Mouse (Mus musculus) cortical plate, adult 2 months (tissue): Measurements from ENCODE around the gene AC134908.4.

Experiments
- CTCF ChIP-seq: fragments of 200-500 bp; IDR thresholded peaks from 2 replicates; pipeline ENCODE4 v1.5.1; 2011; ENCODE audit warnings: mild to moderate bottlenecking, control low read depth, low read length; ENCODE audit not compliant: insufficient read depth; ENCODE audit errors: extremely low read depth
- POLR2A ChIP-seq: fragments of 200-500 bp; IDR thresholded peaks from 2 replicates; pipeline ENCODE4 v1.6.1; 2011; ENCODE audit warnings: mild to moderate bottlenecking, low read length, control low read depth; ENCODE audit not compliant: insufficient read depth; ENCODE audit errors: extremely low read depth

GRCm38 (mm10) chr17:25755086-25755485, 40.4 kb downstream of the AC134908.4 start:
- TF ChIP-seq POLR2A (no peak), CTCF (no peak)
